Mouse (Mus musculus) lung, embryonic 14.5 days (tissue): ENCODE measurements around the gene Fam117b. TPM values are rescaled to one million over a fixed set of nuclear protein-coding genes. Genes with fewer than 3 reads are reported as not detected.

ENCODE experiments used
- ATAC-seq: fragments of 200-750 bp; cut with Nextera tagmentation; 2 replicates; pipeline ENCODE4 v1.8.0; 2017; ENCODE audit warnings: mild to moderate bottlenecking, moderate TSS enrichment, moderate library complexity; ENCODE audit not compliant: insufficient read depth
- DNase-seq: peaks from one replicate; pipeline ENCODE4 v3.0.0-alpha.2; 2015
- H3K27ac ChIP-seq: fragments of 300-500 bp; sonication (generic); 2 replicates; pipeline ENCODE4 v1.5.1; 2014; ENCODE audit warnings: low read depth, mild to moderate bottlenecking, moderate library complexity
- H3K27me3 ChIP-seq: fragments of 300-500 bp; sonication (generic); 2 replicates; pipeline ENCODE4 v1.6.1; 2014; ENCODE audit warnings: low read length, control low read depth; ENCODE audit not compliant: insufficient read depth
- H3K36me3 ChIP-seq: fragments of 300-500 bp; sonication (generic); 2 replicates; pipeline ENCODE4 v1.6.1; 2014; ENCODE audit warnings: control low read depth; ENCODE audit not compliant: insufficient read depth
- H3K4me1 ChIP-seq: fragments of 300-500 bp; sonication (generic); 2 replicates; pipeline ENCODE4 v1.6.1; 2014; ENCODE audit warnings: antibody characterized with exemption, control low read depth; ENCODE audit not compliant: insufficient read depth
- H3K4me2 ChIP-seq: fragments of 300-500 bp; sonication (generic); 2 replicates; pipeline ENCODE4 v1.6.1; 2014; ENCODE audit warnings: mild to moderate bottlenecking
- H3K4me3 ChIP-seq: fragments of 300-500 bp; sonication (generic); 2 replicates; pipeline ENCODE4 v1.5.1; 2014; ENCODE audit warnings: low read depth, low read length
- H3K9ac ChIP-seq: fragments of 300-500 bp; sonication (generic); 2 replicates; pipeline ENCODE4 v1.6.1; 2014
- H3K9me3 ChIP-seq: fragments of 300-500 bp; sonication (generic); 2 replicates; pipeline ENCODE4 v1.6.1; 2016; ENCODE audit warnings: low read depth, low read length, control low read depth
- CTCF ChIP-seq: IDR thresholded peaks from 2 replicates; pipeline ENCODE4 v1.5.1; 2016; ENCODE audit warnings: antibody characterized with exemption, low read depth
- WGBS: fragments of 180-500 bp; shearing (Covaris S2); extraction: QIAGEN DNeasy Blood & Tissue Kit; methylation state at CpG from one replicate; pipeline ENCODE4 v1.1.7; 2014; 5-methylcytosine and 5-hydroxymethylcytosine counted together
- polyA plus RNA-seq: library from polyadenylated mRNA; unstranded; fragments of >200 nt; fragmentation: Nextera tagmentation; extraction: Ambion mirVana; gene quantifications from 2 replicates; pipeline ENCODE4 v1.2.1, GENCODE M21; 2014

Fam117b gene
- polyA plus RNA-seq, 1 experiment from 2014 or later: 18.7 TPM

DNA sequence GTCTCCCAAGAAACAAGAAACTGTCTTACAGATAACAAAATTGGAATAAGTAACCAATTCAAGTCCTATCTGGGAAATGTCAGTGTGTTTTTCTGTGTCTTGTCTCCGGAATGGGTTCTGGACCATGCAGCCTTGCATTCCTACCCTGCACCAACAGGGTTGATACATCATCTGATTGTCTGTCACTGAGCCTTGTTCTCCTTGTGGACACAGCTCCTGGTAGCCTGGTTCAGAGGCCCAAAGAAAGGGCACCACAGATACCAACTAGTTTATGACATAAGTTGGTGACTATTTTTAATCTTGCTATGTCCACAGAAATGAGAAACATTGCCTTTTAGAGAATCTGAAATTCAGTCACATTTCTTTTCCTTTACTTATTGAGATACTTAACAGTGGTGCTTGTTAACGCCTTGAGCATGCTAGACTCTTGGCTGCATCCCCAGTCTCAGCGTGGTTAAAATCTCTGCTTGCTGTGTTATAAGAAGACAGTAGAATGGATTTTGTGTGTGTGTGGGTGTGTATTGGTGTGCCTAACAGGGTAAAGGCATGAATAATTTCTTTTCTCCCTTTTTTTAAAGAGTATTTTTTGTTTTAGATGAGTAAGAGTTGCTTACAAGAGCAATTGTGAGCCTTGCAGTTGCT, 74.7 kb downstream of the Fam117b start:
- ATAC-seq: no peak

DNA sequence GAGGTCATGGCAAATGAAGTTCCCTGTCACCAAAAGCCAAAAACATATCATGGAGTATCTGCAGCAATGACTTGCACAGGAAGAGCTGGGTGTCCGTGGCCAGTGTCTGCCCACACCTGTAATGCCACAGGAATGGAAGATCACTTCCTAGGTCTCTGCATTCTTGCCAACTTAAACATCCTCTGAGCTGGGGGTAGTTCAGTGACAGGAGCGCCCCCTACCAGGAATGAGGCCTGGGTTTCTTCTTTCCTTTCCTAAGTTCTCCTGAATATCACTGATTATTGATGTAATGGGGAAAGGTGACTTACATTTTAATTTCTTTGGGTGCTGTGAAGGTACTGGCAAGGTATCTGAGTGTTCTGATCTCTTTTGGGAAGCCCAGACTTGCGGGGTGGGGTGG, 82.8 kb downstream of the Fam117b start:
- H3K36me3 ChIP-seq: no peaks in the 10 kb centered on the region
- H3K27ac ChIP-seq: no peak overlapping the region
- no peaks in the 10 kb centered on the region for H3K9me3 ChIP-seq
- WGBS: 42% methylated on average over 3 of the region's 3 CpGs
- H3K9ac ChIP-seq: no peak overlapping the region
- no peak overlapping the region for H3K4me2 ChIP-seq
- DNase-seq (peak; percentile 17), ATAC-seq (no peak)
- no peaks in the 10 kb centered on the region for H3K27me3 ChIP-seq
- no peak overlapping the region for H3K4me3 ChIP-seq
- TF ChIP-seq CTCF: no peak; the same call in 1 of the 2 replicates
- H3K4me1 ChIP-seq: no peaks in the 10 kb centered on the region

More for the DNA sequence above, 74.7 kb downstream of the Fam117b start:
- Histone ChIP-seq H3K4me3 (no peak overlapping the region), H3K9me3 (no peaks in the 10 kb centered on the region; the same call in 1 of the 2 replicates), H3K36me3 (peaks cover 15% of the 10 kb centered on the region), H3K27me3 (no peaks in the 10 kb centered on the region), H3K9ac (no peak overlapping the region), H3K27ac (no peak overlapping the region), H3K4me1 (no peaks in the 10 kb centered on the region), H3K4me2 (no peak overlapping the region)
- DNase-seq: no peak
- 93% methylated on average over 3 of the region's 3 CpGs for WGBS
- no peak for TF ChIP-seq CTCF

- no peak overlapping the region for H3K4me2 ChIP-seq
- no peaks in the 10 kb centered on the region for H3K36me3 ChIP-seq
- no peak for ATAC-seq
- no peaks in the 10 kb centered on the region for H3K4me1 ChIP-seq
- no peak overlapping the region for H3K4me3 ChIP-seq
- WGBS: 27% methylated on average over 5 of the region's 5 CpGs
- H3K27ac ChIP-seq: no peak overlapping the region
- H3K9me3 ChIP-seq: no peaks in the 10 kb centered on the region
- TF ChIP-seq CTCF: no peak
- DNase-seq: no peak
- H3K9ac ChIP-seq: no peak overlapping the region
- no peaks in the 10 kb centered on the region for H3K27me3 ChIP-seq
These were observed 84.5 kb downstream of the Fam117b start for GRCm38 (mm10) chr1:59997352-59997751.

DNA sequence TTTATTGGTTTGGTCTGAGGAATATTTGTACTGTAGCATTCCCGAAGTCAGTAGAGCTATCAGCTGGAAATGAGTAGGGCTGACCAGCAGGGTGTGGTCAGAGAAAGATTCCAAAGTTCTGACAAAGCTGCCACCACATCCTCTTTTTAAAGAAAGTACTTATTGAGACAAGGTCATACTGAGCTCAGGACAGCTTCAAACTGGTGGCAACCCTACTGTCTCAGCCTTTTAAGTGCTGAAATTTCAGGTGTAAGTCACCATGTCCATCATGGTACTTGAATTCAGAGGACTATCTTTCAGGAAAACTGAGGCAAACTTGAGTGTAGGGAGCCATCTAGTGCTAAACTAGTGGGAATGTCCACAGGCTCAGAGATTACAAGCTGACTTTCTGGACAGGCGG, 87.5 kb downstream of the Fam117b start:
- DNase-seq (peak; percentile 67), ATAC-seq (no peak)
- Histone ChIP-seq H3K9ac (no peak overlapping the region), H3K4me1 (no peaks in the 10 kb centered on the region), H3K9me3 (no peaks in the 10 kb centered on the region), H3K36me3 (no peaks in the 10 kb centered on the region), H3K4me3 (no peak overlapping the region), H3K27me3 (no peaks in the 10 kb centered on the region), H3K4me2 (no peak overlapping the region), H3K27ac (no peak overlapping the region)
- peak; percentile 57 for TF ChIP-seq CTCF
- 41% methylated on average over 2 of the region's 2 CpGs for WGBS

GRCm38 (mm10) chr1:60007337-60007736, 94.5 kb downstream of the Fam117b start:
- Histone ChIP-seq H3K27ac (no peak overlapping the region), H3K4me2 (no peak overlapping the region), H3K4me3 (no peak overlapping the region), H3K36me3 (no peaks in the 10 kb centered on the region), H3K4me1 (no peaks in the 10 kb centered on the region), H3K9ac (no peak overlapping the region), H3K9me3 (no peaks in the 10 kb centered on the region), H3K27me3 (no peaks in the 10 kb centered on the region)
- TF ChIP-seq CTCF: no peak
- 82% methylated on average over 10 of the region's 10 CpGs for WGBS
- DNase-seq (no peak), ATAC-seq (no peak)

GRCm38 (mm10) chr1:60008743-60009142, 95.9 kb downstream of the Fam117b start:
- ATAC-seq: no peak
- DNase-seq: no peak
- WGBS: 84% methylated on average over 2 of the region's 2 CpGs

DNA sequence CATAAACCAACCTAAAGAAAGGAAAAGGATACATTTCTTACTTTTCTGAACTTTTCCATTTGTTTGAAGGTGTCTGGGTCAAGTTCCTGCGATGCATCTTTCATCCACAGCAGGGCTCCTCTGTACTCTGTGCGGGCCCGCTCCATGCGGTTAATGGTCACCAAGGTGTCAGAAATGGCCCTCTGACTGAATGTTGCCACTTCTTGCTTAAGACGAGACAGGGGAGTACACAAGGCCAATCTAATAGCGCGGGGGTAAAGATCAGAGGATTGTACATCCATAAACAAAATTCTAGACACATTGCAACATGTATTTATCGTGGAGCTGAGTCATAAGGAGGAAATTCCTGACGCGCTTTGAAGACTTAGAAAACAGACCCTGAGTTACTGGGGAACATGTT, 101.0 kb downstream of the Fam117b start:
- Histone ChIP-seq H3K4me1 (no peaks in the 10 kb centered on the region), H3K4me3 (no peak overlapping the region), H3K9ac (no peak overlapping the region), H3K27ac (no peak overlapping the region), H3K36me3 (no peaks in the 10 kb centered on the region), H3K27me3 (no peaks in the 10 kb centered on the region), H3K9me3 (no peaks in the 10 kb centered on the region), H3K4me2 (no peak overlapping the region)
- WGBS: 85% methylated on average over 10 of the region's 10 CpGs
- no peak for DNase-seq
- ATAC-seq: no peak
- no peak for TF ChIP-seq CTCF

More at GRCm38 (mm10) chr1:60008743-60009142, 95.9 kb downstream of the Fam117b start:
- no peak overlapping the region for H3K4me2 ChIP-seq
- H3K9ac ChIP-seq: no peak overlapping the region
- H3K36me3 ChIP-seq: no peaks in the 10 kb centered on the region
- H3K9me3 ChIP-seq: no peaks in the 10 kb centered on the region
- no peaks in the 10 kb centered on the region for H3K4me1 ChIP-seq
- H3K4me3 ChIP-seq: no peak overlapping the region
- H3K27ac ChIP-seq: no peak overlapping the region
- H3K27me3 ChIP-seq: no peaks in the 10 kb centered on the region
- TF ChIP-seq CTCF: no peak
